Comparison of ENCODE assay signal across 11 mouse cellular contexts in genomic region chr6:83450451-83451303, GRCm38 (mm10). TPM values are rescaled to one million over a fixed set of nuclear protein-coding genes. Genes with fewer than 3 reads are reported as not detected.
DNase-seq lines count a peak whose midpoint lies in the region; ATAC-seq and TF ChIP-seq lines count a peak whose summit lies in the region.
"Had no signal": no experiment of that assay in that cellular context is flagged by ENCODE, and none has a peak within 500 bp of the region (broad histone marks: within the 10 kb centered on the region; RNA-seq: fewer than 3 reads in every experiment).

No protein-coding gene starts in this region.

- H3K27me3 ChIP-seq in heart, embryonic 11.5 days (ENCODE audit: control insufficient read depth, insufficient read depth, low read length) = no peaks in the 10 kb centered on the region
- no peaks in the 10 kb centered on the region for H3K27me3 ChIP-seq in neural tube, embryonic 12.5 days (replicated peaks)
- no peaks in the 10 kb centered on the region for H3K27me3 ChIP-seq in liver, embryonic 12.5 days (replicated peaks)
- no peaks in the 10 kb centered on the region for H3K27me3 ChIP-seq in stomach, embryonic 16.5 days (ENCODE audit: control insufficient read depth, insufficient read depth, low read length)
- no peaks in the 10 kb centered on the region for H3K27me3 ChIP-seq in cerebellum, adult 2 months (ENCODE audit: control insufficient read depth, insufficient read depth, low read length)

- H3K36me3 ChIP-seq in heart, embryonic 11.5 days (ENCODE audit: control insufficient read depth, insufficient read depth, low read length) = no peaks in the 10 kb centered on the region
- peaks cover 6% of the 10 kb centered on the region; the same call in 1 of the 2 replicates for H3K36me3 ChIP-seq in neural tube, embryonic 12.5 days
- H3K36me3 ChIP-seq in liver, embryonic 12.5 days = peaks cover 45% of the 10 kb centered on the region
- no peaks in the 10 kb centered on the region for H3K36me3 ChIP-seq in stomach, embryonic 16.5 days (ENCODE audit: control insufficient read depth, insufficient read depth, low read length)

- WGBS in heart, embryonic 11.5 days (ENCODE audit: insufficient replicate concordance) = 43% methylated on average over 9 of the region's 9 CpGs
- WGBS in neural tube, embryonic 12.5 days = 69% methylated on average over 9 of the region's 9 CpGs
- WGBS in liver, embryonic 12.5 days (ENCODE audit: insufficient replicate concordance) = 27% methylated on average over 9 of the region's 9 CpGs
- 48% methylated on average over 9 of the region's 9 CpGs for WGBS in stomach, embryonic 16.5 days
- 74% methylated on average over 9 of the region's 9 CpGs for WGBS in cerebellum, adult 2 months

- TF ChIP-seq POLR2A in cerebellum, adult 2 months (IDR thresholded peaks at IDR 0.05; ENCODE audit: borderline replicate concordance, insufficient read depth, low read length) = no peak

- no peak for TF ChIP-seq CTCF in cerebellum, adult 2 months (IDR thresholded peaks at IDR 0.05; ENCODE audit: borderline replicate concordance, insufficient read depth, low read depth, low read length)

- no peaks in the 10 kb centered on the region for H3K9me3 ChIP-seq in heart, embryonic 11.5 days (replicated peaks; ENCODE audit: control insufficient read depth, low read length)
- H3K9me3 ChIP-seq in neural tube, embryonic 12.5 days = no peaks in the 10 kb centered on the region
- H3K9me3 ChIP-seq in liver, embryonic 12.5 days (replicated peaks) = no peaks in the 10 kb centered on the region
- no peaks in the 10 kb centered on the region for H3K9me3 ChIP-seq in stomach, embryonic 16.5 days (replicated peaks; ENCODE audit: control insufficient read depth, low read length)

- H3K27ac ChIP-seq in heart, embryonic 11.5 days (ENCODE audit: low read depth, low read length) = peak overlapping the region; percentile 83; the same call in 1 of the 2 replicates
- H3K27ac ChIP-seq in neural tube, embryonic 12.5 days = no peak overlapping the region
- H3K27ac ChIP-seq in liver, embryonic 12.5 days = peak overlapping the region; percentile 79
- H3K27ac ChIP-seq in stomach, embryonic 16.5 days (ENCODE audit: low read length) = 0 out of 2 replicates have a peak overlapping the region, but pooled peaks have one; percentile 1
- H3K27ac ChIP-seq in cerebellum, adult 2 months (ENCODE audit: insufficient read depth, low read length) = no peak overlapping the region

- H3K4me1 ChIP-seq in heart, embryonic 11.5 days (ENCODE audit: control insufficient read depth, insufficient read depth, low read length) = peaks cover 87% of the 10 kb centered on the region
- peaks cover 78% of the 10 kb centered on the region for H3K4me1 ChIP-seq in neural tube, embryonic 12.5 days
- peaks cover 99% of the 10 kb centered on the region for H3K4me1 ChIP-seq in liver, embryonic 12.5 days
- H3K4me1 ChIP-seq in stomach, embryonic 16.5 days (ENCODE audit: control insufficient read depth, insufficient read depth, low read length) = peaks cover 83% of the 10 kb centered on the region
- H3K4me1 ChIP-seq in cerebellum, adult 2 months (ENCODE audit: control insufficient read depth, insufficient read depth, low read length) = peaks cover 17% of the 10 kb centered on the region

- H3K4me2 ChIP-seq in heart, embryonic 11.5 days = peak overlapping the region; percentile 42
- H3K4me2 ChIP-seq in neural tube, embryonic 12.5 days (replicated peaks) = peak overlapping the region; percentile 35
- H3K4me2 ChIP-seq in liver, embryonic 12.5 days = peak overlapping the region; percentile 54
- H3K4me2 ChIP-seq in stomach, embryonic 16.5 days (ENCODE audit: low read depth, low read length) = no peak overlapping the region; the same call in 1 of the 2 replicates

- H3K9ac ChIP-seq in heart, embryonic 11.5 days (ENCODE audit: low read depth, low read length) = no peak overlapping the region
- no peak overlapping the region for H3K9ac ChIP-seq in neural tube, embryonic 12.5 days
- peak overlapping the region; percentile 55 for H3K9ac ChIP-seq in liver, embryonic 12.5 days
- H3K9ac ChIP-seq in stomach, embryonic 16.5 days (ENCODE audit: low read length) = peak overlapping the region; percentile 11; the same call in 1 of the 2 replicates

- no peak for ATAC-seq in heart, embryonic 11.5 days (replicated peaks; ENCODE audit: insufficient number of reproducible peaks, low FRiP score, low TSS enrichment)
- no peak for ATAC-seq in neural tube, embryonic 12.5 days (ENCODE audit: low FRiP score, low read depth)
- ATAC-seq in liver, embryonic 12.5 days = peak; percentile 30; the same call in 1 of the 2 replicates
- no peak for ATAC-seq in stomach, embryonic 16.5 days (ENCODE audit: insufficient read depth, low FRiP score)
- ATAC-seq in cerebellum, adult (ENCODE audit: insufficient number of reproducible peaks, low FRiP score, low TSS enrichment) = no peak

- H3K4me3 ChIP-seq in heart, embryonic 11.5 days (ENCODE audit: low read depth, low read length) = no peak overlapping the region; the same call in 1 of the 2 replicates
- H3K4me3 ChIP-seq in neural tube, embryonic 12.5 days = no peak overlapping the region
- peak overlapping the region; percentile 24 for H3K4me3 ChIP-seq in liver, embryonic 12.5 days
- H3K4me3 ChIP-seq in stomach, embryonic 16.5 days (replicated peaks; ENCODE audit: low read length) = no peak overlapping the region
- no peak overlapping the region for H3K4me3 ChIP-seq in cerebellum, adult 2 months (replicated peaks; ENCODE audit: insufficient read depth, low read depth, low read length)
- H3K4me3 ChIP-seq: erythroblast, embryonic 14.5 days had no signal

- no peak for DNase-seq in heart, adult 8-10 months (ENCODE audit: low spot score)
- DNase-seq in neural tube, embryonic 10.5 days (ENCODE audit: extremely low spot score, low spot score) = no peak
- no peak for DNase-seq in cerebellum, adult 2 months
- DNase-seq: kidney, postnatal 14 days; spleen, adult 18-20 months had no signal

RNA-seq across cellular contexts. Expression of gene Tet3, which starts 8.2 kb away (rescaled TPM):
- 25.0 and 30.3 TPM in 2 replicates for polyA plus RNA-seq in heart, embryonic 11.5 days (2014; fragmentation: Nextera tagmentation; extraction: Ambion mirVana)
- 10 to 100 TPM; 15.5 to 19.8 (median 17.2) TPM for total RNA-seq in heart, adult 8-10 months (2022)
- polyA plus RNA-seq in neural tube, embryonic 12.5 days (2016; fragmentation: Nextera tagmentation; extraction: Ambion mirVana) = 59.8 and 64.5 TPM in 2 replicates
- 12.1 and 14.8 TPM in 2 replicates for polyA plus RNA-seq in liver, embryonic 12.5 days (2016; fragmentation: Nextera tagmentation; extraction: Ambion mirVana)
- polyA plus RNA-seq in stomach, embryonic 16.5 days (2015; fragmentation: Nextera tagmentation; extraction: Ambion mirVana) = 34.5 and 44.2 TPM in 2 replicates
- 22.5 and 24.7 TPM in 2 replicates for polyA plus RNA-seq in cerebellum, adult 2 months (2012; rRNA removed)

RNA-seq across cellular contexts. Expression of gene Dguok, which starts 56.1 kb away (rescaled TPM):
- polyA plus RNA-seq in heart, embryonic 11.5 days (2014; fragmentation: Nextera tagmentation; extraction: Ambion mirVana) = 47.9 and 54.3 TPM in 2 replicates
- 10 to 100 TPM; 32.7 to 37.1 (median 34.4) TPM for total RNA-seq in heart, adult 8-10 months (2022)
- polyA plus RNA-seq in neural tube, embryonic 12.5 days (2016; fragmentation: Nextera tagmentation; extraction: Ambion mirVana) = 62.6 and 66.4 TPM in 2 replicates
- 28.2 and 30.4 TPM in 2 replicates for polyA plus RNA-seq in liver, embryonic 12.5 days (2016; fragmentation: Nextera tagmentation; extraction: Ambion mirVana)
- 69.5 and 79.1 TPM in 2 replicates for polyA plus RNA-seq in stomach, embryonic 16.5 days (2015; fragmentation: Nextera tagmentation; extraction: Ambion mirVana)
- 97.3 and 108 TPM in 2 replicates for polyA plus RNA-seq in cerebellum, adult 2 months (2012; rRNA removed)

Comparison
In these comparisons a context has a peak if more than half of its experiments do, and no peak if none do; other contexts are left out.
1. H3K27ac ChIP-seq: peak in heart, embryonic 11.5 days (single experiment), liver, embryonic 12.5 days (single experiment) and stomach, embryonic 16.5 days (single experiment); none in neural tube, embryonic 12.5 days (single experiment) and cerebellum, adult 2 months (single experiment).
2. H3K9ac ChIP-seq: peak in liver, embryonic 12.5 days (single experiment) and stomach, embryonic 16.5 days (single experiment); none in heart, embryonic 11.5 days (single experiment) and neural tube, embryonic 12.5 days (single experiment).